In genomic region chr10:70520143-70521131, GRCm38 (mm10) we compare ENCODE assay signal across 8 mouse cellular contexts.
DNase-seq lines count a peak whose midpoint lies in the region; ATAC-seq and TF ChIP-seq lines count a peak whose summit lies in the region.
"Had no signal": no experiment of that assay in that cellular context is flagged by ENCODE, and none has a peak within 500 bp of the region (broad histone marks: within the 10 kb centered on the region; RNA-seq: fewer than 3 reads in every experiment).

No protein-coding gene starts in this region.

- in situ Hi-C loops in Patski (cut with MboI; ENCODE audit: low pct_unique_long_range_greater_than_20kb), result no loop called here

- WGBS in heart, embryonic 16.5 days, result 3% methylated on average over 38 of the region's 38 CpGs
- WGBS in limb, embryonic 10.5 days, result under 1% methylated on average over 38 of the region's 38 CpGs

- H3K27ac ChIP-seq in ES-Bruce4 (ENCODE audit: insufficient read depth, low read length), result no peak overlapping the region
- no peak overlapping the region for H3K27ac ChIP-seq in heart, embryonic 16.5 days (ENCODE audit: low read length)
- peak overlapping the region; percentile 81 for H3K27ac ChIP-seq in limb, embryonic 10.5 days

- peak overlapping the region; percentile 26 for H3K9ac ChIP-seq in ES-Bruce4 (ENCODE audit: low read depth, poor library complexity, severe bottlenecking)
- peak overlapping the region; percentile 51 for H3K9ac ChIP-seq in heart, embryonic 16.5 days (ENCODE audit: low read length)

- no peak for TF ChIP-seq POLR2A in ES-Bruce4 (IDR thresholded peaks at IDR 0.05; ENCODE audit: insufficient read depth, low read length)
- peak; percentile 71 for TF ChIP-seq POLR2A in myocyte (IDR thresholded peaks at IDR 0.05; ENCODE audit: insufficient read length, low read depth)

- no peak for TF ChIP-seq EP300 in ES-Bruce4 (IDR thresholded peaks at IDR 0.05; ENCODE audit: insufficient read depth, low read depth, low read length)

- H3K9me3 ChIP-seq in ES-Bruce4 (replicated peaks; ENCODE audit: control insufficient read depth, insufficient read depth, low read length, poor library complexity, severe bottlenecking), result no peaks in the 10 kb centered on the region
- H3K9me3 ChIP-seq in heart, embryonic 16.5 days (replicated peaks; ENCODE audit: control insufficient read depth, low read length), result no peaks in the 10 kb centered on the region
- H3K9me3 ChIP-seq in limb, embryonic 10.5 days (replicated peaks), result no peaks in the 10 kb centered on the region

- peaks cover 2% of the 10 kb centered on the region for H3K4me1 ChIP-seq in ES-Bruce4 (ENCODE audit: control insufficient read depth, insufficient read depth, low read length)
- peaks cover 14% of the 10 kb centered on the region for H3K4me1 ChIP-seq in heart, embryonic 16.5 days (ENCODE audit: control insufficient read depth, insufficient read depth, low read length)
- H3K4me1 ChIP-seq in limb, embryonic 10.5 days, result peaks cover 27% of the 10 kb centered on the region

- H3K4me3 ChIP-seq in ES-Bruce4 (ENCODE audit: low read depth, low read length) (peak overlapping the region; percentile 56), myocyte (peak overlapping the region; percentile 68)
- peak overlapping the region; percentile 54 for H3K4me3 ChIP-seq in heart, embryonic 16.5 days (ENCODE audit: low read length)
- H3K4me3 ChIP-seq in limb, embryonic 10.5 days, result peak overlapping the region; percentile 63
- H3K4me3 ChIP-seq: erythroblast, embryonic 14.5 days had no signal

- H3K36me3 ChIP-seq in ES-Bruce4 (ENCODE audit: control insufficient read depth, insufficient read depth, low read length, poor library complexity, severe bottlenecking) (no peaks in the 10 kb centered on the region), myocyte (ENCODE audit: control insufficient read depth, insufficient read depth) (peaks cover 10% of the 10 kb centered on the region)
- H3K36me3 ChIP-seq in heart, embryonic 16.5 days (ENCODE audit: control insufficient read depth, insufficient read depth), result no peaks in the 10 kb centered on the region
- H3K36me3 ChIP-seq in limb, embryonic 10.5 days, result no peaks in the 10 kb centered on the region

- peak overlapping the region; percentile 27 for H3ac ChIP-seq in myocyte (ENCODE audit: control insufficient read depth, insufficient read length)

- ATAC-seq in Patski, result peak; percentile 75
- ATAC-seq in heart, embryonic 16.5 days (replicated peaks; ENCODE audit: extremely low read depth, insufficient read depth, low FRiP score), result no peak

- no peak for DNase-seq in Patski (ENCODE audit: low read depth, low spot score)
- peak; percentile 44 for DNase-seq in fibroblast of lung, adult 2 months (ENCODE audit: low read depth)
- DNase-seq in limb, embryonic 10.5 days (ENCODE audit: low spot score), result peak; percentile 71
- no peak for DNase-seq in c-Kit-positive CD71-positive TER-119-positive erythroid progenitor cells, embryonic 14.5 days (ENCODE audit: low spot score)

- POLR2A ChIA-PET in Patski (lab: Charles Lee), result no interaction called here

- H3K79me2 ChIP-seq in myocyte (ENCODE audit: control insufficient read depth, insufficient read depth), result peaks cover 40% of the 10 kb centered on the region

- CTCF ChIA-PET in Patski (lab: Charles Lee), result interaction anchor here (0.6 to 1.3 kb wide), 4 partner anchors 11 to 605 kb away, joined by 3 to 5 read pairs (median 4); no protein-coding TSS in a partner anchor

- H3K27me3 ChIP-seq in ES-Bruce4 (ENCODE audit: control insufficient read depth, insufficient read depth, low read length, poor library complexity, severe bottlenecking), result no peaks in the 10 kb centered on the region
- no peaks in the 10 kb centered on the region for H3K27me3 ChIP-seq in Patski
- H3K27me3 ChIP-seq in heart, embryonic 16.5 days (ENCODE audit: control insufficient read depth, insufficient read depth, low read length), result no peaks in the 10 kb centered on the region
- H3K27me3 ChIP-seq in limb, embryonic 10.5 days (ENCODE audit: low read depth, poor library complexity, severe bottlenecking), result peaks cover 5% of the 10 kb centered on the region; the same call in 1 of the 2 replicates
- H3K27me3 ChIP-seq in myocyte (ENCODE audit: control insufficient read depth, insufficient read depth, insufficient read length), result no peaks in the 10 kb centered on the region

- TF ChIP-seq CTCF in ES-Bruce4 (IDR thresholded peaks at IDR 0.05; ENCODE audit: low read depth, low read length) (no peak), Patski (IDR thresholded peaks at IDR 0.05) (no peak)

- peak overlapping the region; percentile 90 for H3K4me2 ChIP-seq in heart, embryonic 16.5 days (ENCODE audit: low read depth, low read length)
- H3K4me2 ChIP-seq in myocyte (ENCODE audit: low read depth), result peak overlapping the region; percentile 95

TF ChIP-seq in myocyte, 11 proteins besides CTCF, POLR2A, EP300 and RAD21:
- TF ChIP-seq POLR2AphosphoS2 (IDR thresholded peaks at IDR 0.05; ENCODE audit: insufficient read length, low read depth) (peak; percentile 69), TCF3 (IDR thresholded peaks at IDR 0.05; ENCODE audit: insufficient read length, low read depth) (peak; percentile 27), MAX (IDR thresholded peaks at IDR 0.05; ENCODE audit: low read depth) (peak; percentile 27), REST (IDR thresholded peaks at IDR 0.05; ENCODE audit: insufficient read depth, insufficient read length) (no peak), USF1 (IDR thresholded peaks at IDR 0.05; ENCODE audit: low read depth) (no peak), MYOG (IDR thresholded peaks at IDR 0.05; ENCODE audit: control insufficient read depth in 1 of 3, insufficient read depth in 1 of 3, insufficient read length in 2 of 3, low read depth in 2 of 3) (peak; percentile 8 to 83 (median 39)), TCF12 (IDR thresholded peaks at IDR 0.05; ENCODE audit: insufficient read depth, poor library complexity, severe bottlenecking) (peak; percentile 47), SRF (IDR thresholded peaks at IDR 0.05; ENCODE audit: control insufficient read depth, insufficient read length, low read depth) (no peak), E2F4 (IDR thresholded peaks at IDR 0.05; ENCODE audit: insufficient read depth) (no peak), CEBPB (IDR thresholded peaks at IDR 0.05; ENCODE audit: insufficient read depth, poor library complexity, severe bottlenecking) (peak; percentile 95), MYOD1 (IDR thresholded peaks at IDR 0.05; ENCODE audit: control insufficient read depth in 1 of 3, insufficient read length in 2 of 3, low read depth in 2 of 3) (peak in 2 of 3 experiments; percentile 55 to 71)
TF ChIP-seq in myocyte: peak in this region for 7.

Comparison
In these comparisons a context has a peak if more than half of its experiments do, and no peak if none do; other contexts are left out.
1. DNase-seq: peak in fibroblast of lung, adult 2 months (single experiment) and limb, embryonic 10.5 days (single experiment); none in Patski (single experiment) and c-Kit-positive CD71-positive TER-119-positive erythroid progenitor cells, embryonic 14.5 days (single experiment).
2. Peak in every context shown above with its lines, with median percentiles within 50 percentile points of each other: H3K4me3 ChIP-seq.